In genomic region chr11:88718050-88718765, GRCm38 (mm10) we compare ENCODE assay signal across 8 mouse cellular contexts. TPM values are rescaled to one million over a fixed set of nuclear protein-coding genes. Genes with fewer than 3 reads are reported as not detected.
A peak's percentile ranks its signal among the peaks of the same experiment; 100 is the strongest.
DNase-seq lines count a peak whose midpoint lies in the region; ATAC-seq and TF ChIP-seq lines count a peak whose summit lies in the region.

TSS of gene Msi2 (minus strand) at chr11:88718513.

- no peaks in the 10 kb centered on the region for H3K36me3 ChIP-seq in hindbrain, embryonic 15.5 days

- WGBS in hindbrain, embryonic 15.5 days, result 1% methylated on average over 46 of the region's 84 CpGs

- peak within 1 kb of the TSS; percentile 98 for H3K4me3 ChIP-seq in hindbrain, embryonic 15.5 days
- H3K4me3 ChIP-seq in left cerebral cortex, adult 2 months, result peak within 1 kb of the TSS; percentile 92

- peak; percentile 90 for DNase-seq in T-cell, adult 2 months (ENCODE audit: low spot score)
- DNase-seq in cerebellum, postnatal 36 days, result peak; percentile 88 to 93
- DNase-seq in frontal cortex, postnatal 36 days (ENCODE audit: low spot score in 2 of 2), result peak; percentile 82 to 86
- DNase-seq in left cerebral cortex, adult 2 months (ENCODE audit: extremely low spot score in 1 of 2, low spot score in 2 of 2), result peak; percentile 88 to 91
- DNase-seq in right cerebral cortex, adult 2 months (ENCODE audit: low spot score in 2 of 2), result peak; percentile 84 to 86
- DNase-seq in urinary bladder, postnatal 14 days (ENCODE audit: low spot score), result peak; percentile 92

- ATAC-seq in hindbrain, embryonic 15.5 days (ENCODE audit: low FRiP score, low read depth), result peak; percentile 84
- ATAC-seq in megakaryocyte, adult 5-6 weeks (ENCODE audit: poor library complexity, severe bottlenecking), result peak; percentile 69

- H3K27me3 ChIP-seq in hindbrain, embryonic 15.5 days, result no peaks in the 10 kb centered on the region

- no peak for TF ChIP-seq CTCF in left cerebral cortex, adult 2 months (IDR thresholded peaks at IDR 0.05)

- intact Hi-C loops in left cerebral cortex, adult 2 months (cut with DNase I), result loop anchor here (2.0 kb wide), 1 partner anchor 97 kb away; no protein-coding TSS in a partner anchor

- peak within 1 kb of the TSS; percentile 94 for H3K27ac ChIP-seq in hindbrain, embryonic 15.5 days (replicated peaks)
- H3K27ac ChIP-seq in left cerebral cortex, adult 2 months, result peak within 1 kb of the TSS; percentile 97

- H3K4me1 ChIP-seq in hindbrain, embryonic 15.5 days (replicated peaks), result peaks cover 41% of the 10 kb centered on the region

- H3K9me3 ChIP-seq in hindbrain, embryonic 15.5 days, result no peaks in the 10 kb centered on the region

- peak within 1 kb of the TSS; percentile 99 for H3K9ac ChIP-seq in hindbrain, embryonic 15.5 days

- peak within 1 kb of the TSS; percentile 77 for H3K4me2 ChIP-seq in hindbrain, embryonic 15.5 days

RNA-seq across cellular contexts. Expression of gene Msi2, which starts in this region (rescaled TPM):
- polyA plus RNA-seq in hindbrain, embryonic 15.5 days (2015; fragmentation: Nextera tagmentation; extraction: Ambion mirVana), result 35.9 and 36.9 TPM in 2 replicates
- 100 to 1,000 TPM; 126 to 140 TPM for total RNA-seq in left cerebral cortex, adult 2 months (2021)
- 5.3 and 5.7 TPM in 2 replicates for total RNA-seq in megakaryocyte, adult 5-6 weeks (2015)
- 7.8 and 14.4 TPM in 2 replicates for total RNA-seq in megakaryocyte, adult 5-6 weeks (2017)

Comparison
In these comparisons a context has a peak if more than half of its experiments do, and no peak if none do; other contexts are left out.
1. Peak in every context shown above with its lines: DNase-seq, ATAC-seq, H3K4me3 ChIP-seq and H3K27ac ChIP-seq.
2. RNA of gene Msi2 (total RNA-seq): 126 to 140 TPM in left cerebral cortex, adult 2 months; 5.3 to 14.4 TPM in megakaryocyte, adult 5-6 weeks; every median in the first group is over 4 times any median in the second.